Mouse (Mus musculus): ENCODE data around the gene Grin3b. TPM values are rescaled to one million over a fixed set of nuclear protein-coding genes. Genes with fewer than 3 reads are reported as not detected.

Grin3b gene
- polyA plus RNA-seq, 1 experiment from 2014 or later: 0.34 TPM

DNA sequence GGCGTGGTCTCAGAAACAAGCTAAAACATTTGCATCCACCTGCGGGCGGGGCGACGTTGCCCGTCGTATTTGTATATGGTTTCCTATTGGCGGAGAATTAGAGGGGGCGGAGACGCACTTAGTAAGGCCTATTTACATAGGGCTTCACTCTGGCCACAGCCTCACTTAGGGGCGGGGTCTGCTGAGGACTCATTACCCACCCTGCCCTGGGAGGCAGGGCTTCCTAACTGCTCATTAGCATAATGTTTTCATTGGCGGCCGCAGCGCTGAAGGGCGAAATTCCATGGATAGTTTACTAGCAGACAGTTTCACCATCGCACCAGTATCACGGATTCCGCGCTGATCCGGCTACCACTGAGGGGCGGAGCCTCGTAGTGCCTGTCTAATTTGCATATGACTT lies 14.4 kb downstream of the Grin3b start:
- Histone ChIP-seq H3K9me3 (no peaks in the 10 kb centered on the region), H3K4me2 (peak overlapping the region; percentile 91), H3K27ac (peak overlapping the region; percentile 99), H3K27me3 (no peaks in the 10 kb centered on the region), H3K4me1 (peaks cover 55% of the 10 kb centered on the region), H3K9ac (peak overlapping the region; percentile 95), H3K4me3 (peak overlapping the region; percentile 86), H3K36me3 (no peaks in the 10 kb centered on the region)
- WGBS: 0% methylated on average over 22 of the region's 22 CpGs
- ATAC-seq (ENCODE audit: borderline replicate concordance, extremely low read depth, low FRiP score, low TSS enrichment): peak; percentile 91

GRCm38 (mm10) chr10:79985334-79986231 lies 15.1 kb downstream of the Grin3b start:
- Histone ChIP-seq H3K27ac (peak overlapping the region; percentile 99), H3K4me3 (peak overlapping the region; percentile 86), H3K4me2 (peak overlapping the region; percentile 91), H3K27me3 (no peaks in the 10 kb centered on the region), H3K4me1 (peaks cover 58% of the 10 kb centered on the region), H3K9ac (peak overlapping the region; percentile 41), H3K36me3 (no peaks in the 10 kb centered on the region), H3K9me3 (no peaks in the 10 kb centered on the region)
- 2% methylated on average over 35 of the region's 35 CpGs for WGBS
- ATAC-seq (ENCODE audit: borderline replicate concordance, extremely low read depth, low FRiP score, low TSS enrichment): no peak

DNA sequence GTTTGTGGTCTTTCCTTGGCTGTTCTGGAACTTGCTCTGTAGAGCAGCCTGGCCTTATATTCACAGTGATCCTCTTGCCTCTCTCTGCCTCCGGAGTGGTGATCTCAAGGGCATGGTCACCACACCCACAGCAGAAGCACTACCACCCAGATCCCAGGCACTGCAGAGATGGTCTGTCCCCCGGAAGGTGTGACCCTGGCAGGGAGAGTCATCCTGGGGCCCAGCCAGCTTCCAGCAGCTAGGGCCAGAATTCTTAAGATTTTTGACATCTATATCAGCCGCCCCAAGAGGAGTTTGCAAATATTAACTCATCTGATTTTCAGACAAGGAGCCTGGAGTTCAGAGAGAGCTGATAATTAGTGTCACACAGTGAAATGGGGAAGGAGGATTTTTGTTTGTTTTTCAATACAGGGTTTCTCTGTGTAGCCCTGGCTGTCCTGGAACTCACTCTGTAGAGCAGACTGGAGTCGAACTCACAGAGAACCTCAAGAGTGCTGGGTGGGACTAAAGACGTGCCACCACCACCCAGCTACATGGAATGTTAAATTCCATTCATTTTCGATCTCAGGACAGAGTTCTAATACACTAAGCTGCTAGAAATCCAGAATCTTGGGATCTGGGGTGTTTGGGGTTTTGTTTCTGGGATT lies 15.8 kb downstream of the Grin3b start:
- 17% methylated on average over 6 of the region's 6 CpGs for WGBS
- no peaks in the 10 kb centered on the region for H3K27me3 ChIP-seq
- peak overlapping the region; percentile 86 for H3K4me3 ChIP-seq
- H3K36me3 ChIP-seq: peaks cover 7% of the 10 kb centered on the region
- ATAC-seq (ENCODE audit: borderline replicate concordance, extremely low read depth, low FRiP score, low TSS enrichment): no peak
- H3K9ac ChIP-seq: peak overlapping the region; percentile 41
- H3K27ac ChIP-seq: peak overlapping the region; percentile 99
- H3K4me1 ChIP-seq: peaks cover 66% of the 10 kb centered on the region
- H3K4me2 ChIP-seq: peak overlapping the region; percentile 91
- H3K9me3 ChIP-seq: no peaks in the 10 kb centered on the region

GRCm38 (mm10) chr10:79986963-79987362 lies 16.4 kb downstream of the Grin3b start:
- no peak for ATAC-seq (ENCODE audit: borderline replicate concordance, extremely low read depth, low FRiP score, low TSS enrichment)
- Histone ChIP-seq H3K27me3 (no peaks in the 10 kb centered on the region), H3K9ac (no peak overlapping the region), H3K36me3 (peaks cover 13% of the 10 kb centered on the region), H3K4me1 (peaks cover 66% of the 10 kb centered on the region), H3K4me2 (peak overlapping the region; percentile 91), H3K9me3 (no peaks in the 10 kb centered on the region), H3K27ac (peak overlapping the region; percentile 99), H3K4me3 (peak overlapping the region; percentile 86)
- WGBS: 2% methylated on average over 11 of the region's 11 CpGs

- WGBS: 7% methylated on average over 27 of the region's 27 CpGs
Observed at GRCm38 (mm10) chr10:79987771-79988505, 17.4 kb downstream of the Grin3b start.

GRCm38 (mm10) chr10:79988506-79989271 lies 18.2 kb downstream of the Grin3b start, which contains the start of gene Cnn2:
TSS of gene Cnn2 (plus strand) at chr10:79988584.
- Histone ChIP-seq H3K27me3 (no peaks in the 10 kb centered on the region), H3K4me1 (peaks cover 52% of the 10 kb centered on the region), H3K9ac (peak within 1 kb of the TSS; percentile 93), H3K4me3 (peak within 1 kb of the TSS; percentile 86), H3K27ac (peak within 1 kb of the TSS; percentile 99), H3K9me3 (no peaks in the 10 kb centered on the region), H3K36me3 (peaks cover 30% of the 10 kb centered on the region), H3K4me2 (peak within 1 kb of the TSS; percentile 91)
- WGBS: under 1% methylated on average over 59 of the region's 59 CpGs
- peak; percentile 33; the same call in 1 of the 2 replicates for ATAC-seq (ENCODE audit: borderline replicate concordance, extremely low read depth, low FRiP score, low TSS enrichment)

More at GRCm38 (mm10) chr10:79987771-79988505, 17.4 kb downstream of the Grin3b start:
- Histone ChIP-seq H3K4me2 (peak overlapping the region; percentile 91), H3K27ac (peak overlapping the region; percentile 99), H3K36me3 (peaks cover 23% of the 10 kb centered on the region), H3K9me3 (no peaks in the 10 kb centered on the region), H3K4me3 (peak overlapping the region; percentile 86), H3K9ac (peak overlapping the region; percentile 93), H3K4me1 (peaks cover 58% of the 10 kb centered on the region), H3K27me3 (no peaks in the 10 kb centered on the region)
- ATAC-seq (ENCODE audit: borderline replicate concordance, extremely low read depth, low FRiP score, low TSS enrichment): no peak

DNA sequence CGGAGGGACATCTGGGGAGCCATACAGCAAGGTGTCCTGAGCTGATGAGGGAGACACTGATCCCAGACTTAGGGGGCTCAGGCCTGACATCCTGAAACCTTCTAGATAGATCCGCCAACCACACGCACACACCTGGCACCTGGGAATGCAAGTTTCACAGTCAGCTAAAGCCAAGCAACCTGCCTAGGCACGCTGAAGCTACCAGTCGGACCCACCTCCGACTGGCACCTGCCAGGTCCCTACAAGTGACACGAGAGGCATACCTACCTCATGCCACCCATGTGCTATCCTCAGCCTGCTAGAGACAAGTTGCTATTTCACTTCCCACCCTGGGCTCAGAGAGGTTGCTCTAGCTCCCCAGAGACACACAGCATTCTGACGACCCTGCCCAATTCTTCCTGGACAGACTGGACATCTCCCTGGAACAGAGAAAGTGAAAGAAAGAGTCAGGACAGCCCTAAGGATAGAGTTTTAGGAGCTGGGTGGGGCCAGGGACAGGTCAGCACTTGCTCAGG lies 18.8 kb downstream of the Grin3b start:
- peaks cover 36% of the 10 kb centered on the region for H3K36me3 ChIP-seq
- 21% methylated on average over 8 of the region's 8 CpGs for WGBS
- H3K27ac ChIP-seq: peak overlapping the region; percentile 99
- H3K9ac ChIP-seq: peak overlapping the region; percentile 93
- H3K27me3 ChIP-seq: no peaks in the 10 kb centered on the region
- H3K4me1 ChIP-seq: peaks cover 52% of the 10 kb centered on the region
- peak overlapping the region; percentile 86 for H3K4me3 ChIP-seq
- H3K9me3 ChIP-seq: no peaks in the 10 kb centered on the region
- ATAC-seq (ENCODE audit: borderline replicate concordance, extremely low read depth, low FRiP score, low TSS enrichment): no peak
- peak overlapping the region; percentile 91 for H3K4me2 ChIP-seq

DNA sequence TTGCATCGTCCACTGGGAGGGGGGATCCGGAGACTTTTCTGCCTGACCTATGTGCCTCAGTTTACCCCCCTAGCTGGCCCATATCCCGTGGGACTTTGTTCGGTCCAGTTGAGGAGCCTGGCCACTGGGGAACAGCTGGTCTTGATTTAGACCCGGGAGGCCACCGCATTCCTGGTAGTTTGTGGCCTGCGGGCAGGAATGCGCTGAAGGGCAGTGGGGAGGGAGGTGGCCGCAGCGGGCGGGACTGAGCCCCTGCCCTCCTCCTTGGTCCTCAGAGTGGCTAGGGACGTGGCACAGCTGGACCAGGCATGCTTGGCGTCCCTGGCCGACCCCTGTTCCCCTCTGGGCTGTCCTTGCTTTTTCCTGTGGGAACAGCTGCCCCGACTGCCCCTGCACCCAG lies 19.4 kb downstream of the Grin3b start:
- WGBS: 7% methylated on average over 15 of the region's 15 CpGs
- Histone ChIP-seq H3K27me3 (no peaks in the 10 kb centered on the region), H3K4me1 (peaks cover 52% of the 10 kb centered on the region), H3K9me3 (no peaks in the 10 kb centered on the region), H3K9ac (peak overlapping the region; percentile 93), H3K36me3 (peaks cover 42% of the 10 kb centered on the region), H3K27ac (peak overlapping the region; percentile 99), H3K4me2 (peak overlapping the region; percentile 91), H3K4me3 (peak overlapping the region; percentile 86)
- ATAC-seq (ENCODE audit: borderline replicate concordance, extremely low read depth, low FRiP score, low TSS enrichment): peak; percentile 20

DNA sequence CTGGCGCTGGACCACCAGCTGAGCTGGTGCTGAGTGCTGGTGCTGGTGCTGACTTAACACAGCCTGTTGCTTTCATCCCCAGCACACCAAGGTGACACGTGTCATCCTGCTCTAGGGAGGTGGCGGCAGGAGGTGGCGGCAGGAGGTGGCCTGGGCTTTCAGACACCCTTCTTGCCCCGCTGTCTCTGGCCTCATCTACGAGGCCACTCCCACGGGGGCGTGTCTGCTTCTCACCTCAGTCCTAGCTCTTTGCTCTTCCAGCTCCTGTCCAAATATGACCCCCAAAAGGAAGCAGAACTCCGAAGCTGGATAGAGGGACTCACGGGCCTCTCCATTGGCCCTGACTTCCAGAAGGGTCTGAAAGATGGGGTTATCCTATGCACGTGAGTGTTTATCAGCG lies 20.6 kb downstream of the Grin3b start:
- no peak overlapping the region for H3K9ac ChIP-seq
- peak overlapping the region; percentile 91 for H3K4me2 ChIP-seq
- peaks cover 48% of the 10 kb centered on the region for H3K4me1 ChIP-seq
- ATAC-seq (ENCODE audit: borderline replicate concordance, extremely low read depth, low FRiP score, low TSS enrichment): no peak
- H3K4me3 ChIP-seq: 0 out of 2 replicates have a peak overlapping the region, but pooled peaks have one; percentile 86
- H3K9me3 ChIP-seq: no peaks in the 10 kb centered on the region
- WGBS: 73% methylated on average over 12 of the region's 12 CpGs
- H3K36me3 ChIP-seq: peaks cover 49% of the 10 kb centered on the region
- H3K27ac ChIP-seq: 0 out of 2 replicates have a peak overlapping the region, but pooled peaks have one; percentile 13
- H3K27me3 ChIP-seq: no peaks in the 10 kb centered on the region

GRCm38 (mm10) chr10:79991548-79991947 lies 21.0 kb downstream of the Grin3b start:
- Histone ChIP-seq H3K4me2 (no peak overlapping the region), H3K4me1 (peaks cover 45% of the 10 kb centered on the region), H3K27ac (no peak overlapping the region), H3K9me3 (no peaks in the 10 kb centered on the region), H3K9ac (no peak overlapping the region), H3K4me3 (no peak overlapping the region), H3K27me3 (no peaks in the 10 kb centered on the region), H3K36me3 (peaks cover 49% of the 10 kb centered on the region)
- 86% methylated on average over 6 of the region's 6 CpGs for WGBS
- no peak for ATAC-seq (ENCODE audit: borderline replicate concordance, extremely low read depth, low FRiP score, low TSS enrichment)
